Mouse (Mus musculus) heart, embryonic 12.5 days (tissue): ENCODE measurements around the gene Sf3b4. TPM values are rescaled to one million over a fixed set of nuclear protein-coding genes. Genes with fewer than 3 reads are reported as not detected.
A peak's percentile ranks its signal among the peaks of the same experiment; 100 is the strongest.
"Not testable (repeated sequence)": the region's sequence is repeated elsewhere in the genome, so short reads cannot be mapped to it uniquely, and the experiment has no call there.

Source experiments
- ATAC-seq: fragments of 200-750 bp; cut with Nextera tagmentation; 2 replicates; pipeline ENCODE4 v1.8.0; 2017; ENCODE audit warnings: moderate TSS enrichment, moderate library complexity; ENCODE audit not compliant: insufficient number of reproducible peaks, low FRiP score
- H3K27ac ChIP-seq: fragments of 300-500 bp; sonication (generic); 2 replicates; pipeline ENCODE4 v1.5.1; 2016; ENCODE audit warnings: mild to moderate bottlenecking, moderate library complexity; ENCODE audit not compliant: poor library complexity, severe bottlenecking
- H3K27me3 ChIP-seq: fragments of 300-500 bp; sonication (generic); replicated peaks from 2 replicates; pipeline ENCODE4 v1.6.1; 2016; ENCODE audit warnings: mild to moderate bottlenecking, moderate library complexity
- H3K36me3 ChIP-seq: fragments of 300-500 bp; sonication (generic); 2 replicates; pipeline ENCODE4 v1.6.1; 2016; ENCODE audit warnings: mild to moderate bottlenecking, moderate library complexity
- H3K4me1 ChIP-seq: fragments of 300-500 bp; sonication (generic); replicated peaks from 2 replicates; pipeline ENCODE4 v1.6.1; 2016; ENCODE audit warnings: mild to moderate bottlenecking
- H3K4me2 ChIP-seq: fragments of 300-500 bp; sonication (generic); 2 replicates; pipeline ENCODE4 v1.6.1; 2016; ENCODE audit warnings: mild to moderate bottlenecking, moderate library complexity
- H3K4me3 ChIP-seq: fragments of 300-500 bp; sonication (generic); 2 replicates; pipeline ENCODE4 v1.5.1; 2016; ENCODE audit warnings: mild to moderate bottlenecking
- H3K9ac ChIP-seq: fragments of 300-500 bp; sonication (generic); 2 replicates; pipeline ENCODE4 v1.6.1; 2016; ENCODE audit warnings: mild to moderate bottlenecking, moderate library complexity
- H3K9me3 ChIP-seq: fragments of 300-500 bp; sonication (generic); replicated peaks from 2 replicates; pipeline ENCODE4 v1.6.1; 2016; ENCODE audit warnings: mild to moderate bottlenecking, moderate library complexity
- WGBS: fragments of 180-500 bp; shearing (Covaris S2); methylation state at CpG from one replicate; pipeline ENCODE4 v1.1.7; 2016; 5-methylcytosine and 5-hydroxymethylcytosine counted together
- polyA plus RNA-seq: library from polyadenylated mRNA; unstranded; fragments of >200 nt; fragmentation: Nextera tagmentation; extraction: Ambion mirVana; gene quantifications from 2 replicates; pipeline ENCODE4 v1.2.1, GENCODE M21; 2016

Gene Sf3b4
- polyA plus RNA-seq, 1 experiment from 2014 or later = 107 TPM

- H3K9ac ChIP-seq = peak overlapping the region; percentile 88
- peak overlapping the region; percentile 99 for H3K4me2 ChIP-seq
- no peak for ATAC-seq
- H3K4me3 ChIP-seq = peak overlapping the region; percentile 79
- H3K27ac ChIP-seq = peak overlapping the region; percentile 89
- H3K9me3 ChIP-seq = no peaks in the 10 kb centered on the region; the same call in 1 of the 2 replicates
- 21% methylated on average over 27 of the region's 27 CpGs for WGBS
- H3K27me3 ChIP-seq = no peaks in the 10 kb centered on the region; the same call in 1 of the 2 replicates
- peaks cover 17% of the 10 kb centered on the region; the same call in 1 of the 2 replicates for H3K4me1 ChIP-seq
- peaks cover 41% of the 10 kb centered on the region for H3K36me3 ChIP-seq
These were observed 24.5 kb downstream of the Sf3b4 start for GRCm38 (mm10) chr3:96196437-96197128.

- peak; percentile 91 for ATAC-seq
These were observed 25.1 kb downstream of the Sf3b4 start for GRCm38 (mm10) chr3:96197129-96197749.

GRCm38 (mm10) chr3:96198181-96198580, 26.0 kb downstream of the Sf3b4 start:
- Histone ChIP-seq H3K9ac (peak overlapping the region; percentile 56), H3K4me3 (peak overlapping the region; percentile 79), H3K27me3 (no peaks in the 10 kb centered on the region; the same call in 1 of the 2 replicates), H3K27ac (no peak overlapping the region; the same call in 1 of the 2 replicates), H3K4me1 (peaks cover 17% of the 10 kb centered on the region; the same call in 1 of the 2 replicates), H3K4me2 (peak overlapping the region; percentile 99), H3K9me3 (no peaks in the 10 kb centered on the region; the same call in 1 of the 2 replicates), H3K36me3 (peaks cover 26% of the 10 kb centered on the region)
- 4% methylated on average over 6 of the region's 6 CpGs for WGBS
- ATAC-seq = 0 out of 2 replicates have a peak, but pooled peaks have one; percentile 30

More at GRCm38 (mm10) chr3:96197129-96197749, 25.1 kb downstream of the Sf3b4 start:
- H3K4me1 ChIP-seq = peaks cover 17% of the 10 kb centered on the region; the same call in 1 of the 2 replicates
- peak overlapping the region; percentile 89 for H3K27ac ChIP-seq
- no peaks in the 10 kb centered on the region; the same call in 1 of the 2 replicates for H3K27me3 ChIP-seq
- H3K36me3 ChIP-seq = peaks cover 35% of the 10 kb centered on the region
- H3K9me3 ChIP-seq = no peaks in the 10 kb centered on the region; the same call in 1 of the 2 replicates
- WGBS = under 1% methylated on average over 50 of the region's 50 CpGs
- H3K4me3 ChIP-seq = peak overlapping the region; percentile 79
- peak overlapping the region; percentile 88 for H3K9ac ChIP-seq
- H3K4me2 ChIP-seq = peak overlapping the region; percentile 99

GRCm38 (mm10) chr3:96198601-96199251, 26.6 kb downstream of the Sf3b4 start:
- H3K36me3 ChIP-seq = peaks cover 21% of the 10 kb centered on the region
- peak overlapping the region; percentile 99; the same call in 1 of the 2 replicates for H3K4me2 ChIP-seq
- H3K4me1 ChIP-seq = peaks cover 17% of the 10 kb centered on the region; the same call in 1 of the 2 replicates
- not testable (repeated sequence) for H3K4me3 ChIP-seq, H3K9me3 ChIP-seq, ATAC-seq, H3K27ac ChIP-seq, H3K9ac ChIP-seq, H3K27me3 ChIP-seq
- WGBS = 22% methylated on average over 8 of the region's 8 CpGs

- no peaks in the 10 kb centered on the region; the same call in 1 of the 2 replicates for H3K27me3 ChIP-seq
- peaks cover 11% of the 10 kb centered on the region for H3K36me3 ChIP-seq
- 37% methylated on average over 2 of the region's 2 CpGs for WGBS
- no peak overlapping the region for H3K27ac ChIP-seq
- no peaks in the 10 kb centered on the region; the same call in 1 of the 2 replicates for H3K9me3 ChIP-seq
- H3K4me1 ChIP-seq = peaks cover 17% of the 10 kb centered on the region; the same call in 1 of the 2 replicates
- no peak overlapping the region for H3K4me2 ChIP-seq
- ATAC-seq = no peak
- no peak overlapping the region for H3K9ac ChIP-seq
- no peak overlapping the region for H3K4me3 ChIP-seq
These were observed 27.6 kb downstream of the Sf3b4 start for GRCm38 (mm10) chr3:96199731-96200130.

- Histone ChIP-seq H3K4me1 (0 out of 2 replicates have a peak, but pooled peaks cover 4% of the 10 kb centered on the region), H3K27me3 (0 out of 2 replicates have a peak, but pooled peaks cover 6% of the 10 kb centered on the region), H3K4me2 (no peak overlapping the region), H3K27ac (no peak overlapping the region), H3K4me3 (no peak overlapping the region), H3K9me3 (no peaks in the 10 kb centered on the region), H3K9ac (no peak overlapping the region), H3K36me3 (no peaks in the 10 kb centered on the region)
- ATAC-seq = no peak
- 73% methylated on average over 3 of the region's 3 CpGs for WGBS
These were observed 35.7 kb downstream of the Sf3b4 start for GRCm38 (mm10) chr3:96207819-96208218.

- Histone ChIP-seq H3K9ac (no peak overlapping the region), H3K27ac (no peak overlapping the region), H3K27me3 (0 out of 2 replicates have a peak, but pooled peaks cover 6% of the 10 kb centered on the region), H3K4me1 (0 out of 2 replicates have a peak, but pooled peaks cover 4% of the 10 kb centered on the region), H3K4me3 (no peak overlapping the region), H3K36me3 (no peaks in the 10 kb centered on the region), H3K4me2 (no peak overlapping the region), H3K9me3 (no peaks in the 10 kb centered on the region)
- 20% methylated on average over 15 of the region's 15 CpGs for WGBS
- ATAC-seq = no peak
These were observed 37.1 kb downstream of the Sf3b4 start for GRCm38 (mm10) chr3:96209242-96209641.

- no peaks in the 10 kb centered on the region for H3K36me3 ChIP-seq
- H3K9ac ChIP-seq = peak overlapping the region; percentile 90
- under 1% methylated on average over 12 of the region's 12 CpGs for WGBS
- H3K9me3 ChIP-seq = no peaks in the 10 kb centered on the region
- peak overlapping the region; percentile 79 for H3K4me3 ChIP-seq
- peak overlapping the region; percentile 100 for H3K27ac ChIP-seq
- peak overlapping the region; percentile 90 for H3K4me2 ChIP-seq
- H3K27me3 ChIP-seq = no peaks in the 10 kb centered on the region
- H3K4me1 ChIP-seq = peaks cover 31% of the 10 kb centered on the region
- ATAC-seq = peak; percentile 26; the same call in 1 of the 2 replicates
These were observed 47.1 kb downstream of the Sf3b4 start for GRCm38 (mm10) chr3:96219191-96219641.

- no peaks in the 10 kb centered on the region for H3K9me3 ChIP-seq
- H3K4me3 ChIP-seq = peak within 1 kb of the TSS; percentile 79
- H3K36me3 ChIP-seq = no peaks in the 10 kb centered on the region
- ATAC-seq = peak; percentile 86
- H3K27ac ChIP-seq = peak within 1 kb of the TSS; percentile 100
- H3K9ac ChIP-seq = peak within 1 kb of the TSS; percentile 90
- peak within 1 kb of the TSS; percentile 90 for H3K4me2 ChIP-seq
- no peaks in the 10 kb centered on the region for H3K27me3 ChIP-seq
- peaks cover 31% of the 10 kb centered on the region for H3K4me1 ChIP-seq
- under 1% methylated on average over 37 of the region's 37 CpGs for WGBS
These were observed 47.6 kb downstream of the Sf3b4 start, which contains the start of the genes Bola1 and Hist2h2ab for GRCm38 (mm10) chr3:96219661-96220130. Gene Bola1 (minus strand): TSS chr3:96219709. Gene Hist2h2ab (plus strand): TSS chr3:96219865.

GRCm38 (mm10) chr3:96220131-96220764, 48.1 kb downstream of the Sf3b4 start:
- H3K9me3 ChIP-seq, H3K27me3 ChIP-seq, H3K36me3 ChIP-seq: not testable (repeated sequence)
- Histone ChIP-seq H3K4me3 (peak overlapping the region; percentile 79), H3K4me2 (peak overlapping the region; percentile 90), H3K9ac (peak overlapping the region; percentile 90), H3K4me1 (peaks cover 37% of the 10 kb centered on the region), H3K27ac (peak overlapping the region; percentile 100)
- under 1% methylated on average over 43 of the region's 47 CpGs for WGBS
- ATAC-seq = peak; percentile 4; the same call in 1 of the 2 replicates
